Mouse (Mus musculus) intestine, embryonic 16.5 days (tissue): ENCODE data around the gene Grsf1. TPM values are rescaled to one million over a fixed set of nuclear protein-coding genes. Genes with fewer than 3 reads are reported as not detected.
A peak's percentile ranks its signal among the peaks of the same experiment; 100 is the strongest.

Experiments
- ATAC-seq: fragments of 200-750 bp; cut with Nextera tagmentation; 2 replicates; pipeline ENCODE4 v1.8.0; 2017; ENCODE audit warnings: moderate TSS enrichment, moderate library complexity
- H3K27ac ChIP-seq: fragments of 300-500 bp; sonication (generic); 2 replicates; pipeline ENCODE4 v1.5.1; 2014; ENCODE audit warnings: mild to moderate bottlenecking, low read length
- H3K27me3 ChIP-seq: fragments of 300-500 bp; sonication (generic); replicated peaks from 2 replicates; pipeline ENCODE4 v1.6.1; 2014; ENCODE audit warnings: low read length, control low read depth, mixed read lengths; ENCODE audit not compliant: control insufficient read depth, insufficient read depth
- H3K36me3 ChIP-seq: fragments of 300-500 bp; sonication (generic); 2 replicates; pipeline ENCODE4 v1.6.1; 2014; ENCODE audit warnings: low read length, control low read depth; ENCODE audit not compliant: control insufficient read depth, insufficient read depth
- H3K4me1 ChIP-seq: fragments of 300-500 bp; sonication (generic); 2 replicates; pipeline ENCODE4 v1.6.1; 2014; ENCODE audit warnings: low read length, control low read depth, mixed read lengths; ENCODE audit not compliant: control insufficient read depth, insufficient read depth
- H3K4me2 ChIP-seq: fragments of 300-500 bp; sonication (generic); 2 replicates; pipeline ENCODE4 v1.6.1; 2014; ENCODE audit warnings: low read depth, low read length, control low read depth
- H3K4me3 ChIP-seq: fragments of 300-500 bp; sonication (generic); 2 replicates; pipeline ENCODE4 v1.5.1; 2014; ENCODE audit warnings: mild to moderate bottlenecking, low read length
- H3K9ac ChIP-seq: fragments of 300-500 bp; sonication (generic); 2 replicates; pipeline ENCODE4 v1.6.1; 2014; ENCODE audit warnings: low read depth, low read length
- H3K9me3 ChIP-seq: fragments of 300-500 bp; sonication (generic); 2 replicates; pipeline ENCODE4 v1.6.1; 2016; ENCODE audit warnings: low read length, control low read depth; ENCODE audit not compliant: control insufficient read depth
- WGBS: fragments of 180-500 bp; shearing (Covaris S2); extraction: QIAGEN DNeasy Blood & Tissue Kit; methylation state at CpG from one replicate; pipeline ENCODE4 v1.1.7; 2014; 5-methylcytosine and 5-hydroxymethylcytosine counted together
- polyA plus RNA-seq: library from polyadenylated mRNA; unstranded; fragments of >200 nt; fragmentation: Nextera tagmentation; extraction: Ambion mirVana; gene quantifications from 2 replicates; pipeline ENCODE4 v1.2.1, GENCODE M21; 2015

Grsf1 gene
- polyA plus RNA-seq, 1 experiment from 2014 or later: 11.7 TPM

GRCm38 (mm10) chr5:88690681-88691505 lies 14.9 kb upstream of the Grsf1 start:
- H3K9ac ChIP-seq: no peak overlapping the region
- peak; percentile 46 for ATAC-seq
- no peaks in the 10 kb centered on the region for H3K36me3 ChIP-seq
- WGBS: 36% methylated on average over 10 of the region's 10 CpGs
- no peaks in the 10 kb centered on the region for H3K27me3 ChIP-seq
- no peak overlapping the region for H3K4me2 ChIP-seq
- no peak overlapping the region for H3K4me3 ChIP-seq
- H3K27ac ChIP-seq: no peak overlapping the region
- H3K9me3 ChIP-seq: no peaks in the 10 kb centered on the region
- H3K4me1 ChIP-seq: peaks cover 7% of the 10 kb centered on the region

GRCm38 (mm10) chr5:88689279-88689938 lies 13.4 kb upstream of the Grsf1 start:
- ATAC-seq: 0 out of 2 replicates have a peak, but pooled peaks have one; percentile 6
- H3K27ac ChIP-seq: no peak overlapping the region

GRCm38 (mm10) chr5:88688583-88689187 lies 12.7 kb upstream of the Grsf1 start:
- WGBS: 56% methylated on average over 15 of the region's 15 CpGs
- Histone ChIP-seq H3K27me3 (no peaks in the 10 kb centered on the region), H3K36me3 (no peaks in the 10 kb centered on the region), H3K9me3 (no peaks in the 10 kb centered on the region), H3K4me3 (no peak overlapping the region), H3K4me2 (no peak overlapping the region), H3K9ac (no peak overlapping the region), H3K27ac (no peak overlapping the region), H3K4me1 (peaks cover 7% of the 10 kb centered on the region)
- ATAC-seq: peak; percentile 58

More at GRCm38 (mm10) chr5:88689279-88689938, 13.4 kb upstream of the Grsf1 start:
- Histone ChIP-seq H3K4me3 (no peak overlapping the region), H3K27me3 (no peaks in the 10 kb centered on the region), H3K4me1 (peaks cover 7% of the 10 kb centered on the region), H3K4me2 (no peak overlapping the region), H3K9ac (no peak overlapping the region), H3K36me3 (no peaks in the 10 kb centered on the region), H3K9me3 (no peaks in the 10 kb centered on the region)
- 79% methylated on average over 3 of the region's 3 CpGs for WGBS

GRCm38 (mm10) chr5:88687996-88688406 lies 12.0 kb upstream of the Grsf1 start:
- 86% methylated on average over 8 of the region's 8 CpGs for WGBS
- Histone ChIP-seq H3K4me2 (no peak overlapping the region), H3K4me3 (no peak overlapping the region), H3K27ac (no peak overlapping the region), H3K9ac (no peak overlapping the region), H3K4me1 (peaks cover 7% of the 10 kb centered on the region), H3K9me3 (no peaks in the 10 kb centered on the region), H3K36me3 (no peaks in the 10 kb centered on the region), H3K27me3 (no peaks in the 10 kb centered on the region)
- no peak for ATAC-seq

- Histone ChIP-seq H3K4me2 (no peak overlapping the region), H3K9me3 (no peaks in the 10 kb centered on the region), H3K27ac (no peak overlapping the region), H3K36me3 (no peaks in the 10 kb centered on the region), H3K27me3 (no peaks in the 10 kb centered on the region), H3K4me1 (peaks cover 2% of the 10 kb centered on the region; the same call in 1 of the 2 replicates), H3K9ac (no peak overlapping the region), H3K4me3 (no peak overlapping the region)
- ATAC-seq: no peak; the same call in 1 of the 2 replicates
- 62% methylated on average over 6 of the region's 6 CpGs for WGBS
Observed at GRCm38 (mm10) chr5:88685745-88686299, 9.9 kb upstream of the Grsf1 start.

- 25% methylated on average over 6 of the region's 6 CpGs for WGBS
- Histone ChIP-seq H3K4me2 (no peak overlapping the region), H3K36me3 (no peaks in the 10 kb centered on the region), H3K9ac (no peak overlapping the region), H3K9me3 (no peaks in the 10 kb centered on the region), H3K27ac (no peak overlapping the region), H3K4me3 (no peak overlapping the region), H3K4me1 (no peaks in the 10 kb centered on the region), H3K27me3 (no peaks in the 10 kb centered on the region)
- no peak for ATAC-seq
Observed at GRCm38 (mm10) chr5:88685306-88685705, 9.3 kb upstream of the Grsf1 start.

GRCm38 (mm10) chr5:88684226-88684625 lies 8.3 kb upstream of the Grsf1 start:
- Histone ChIP-seq H3K4me1 (0 out of 2 replicates have a peak, but pooled peaks cover under 1% of the 10 kb centered on the region), H3K36me3 (no peaks in the 10 kb centered on the region), H3K4me2 (no peak overlapping the region), H3K9ac (no peak overlapping the region), H3K4me3 (no peak overlapping the region), H3K27ac (no peak overlapping the region), H3K9me3 (no peaks in the 10 kb centered on the region), H3K27me3 (no peaks in the 10 kb centered on the region)
- WGBS: 21% methylated on average over 3 of the region's 3 CpGs
- ATAC-seq: no peak

- no peaks in the 10 kb centered on the region for H3K36me3 ChIP-seq
- H3K27me3 ChIP-seq: no peaks in the 10 kb centered on the region
- H3K27ac ChIP-seq: no peak overlapping the region
- H3K9ac ChIP-seq: no peak overlapping the region
- no peak overlapping the region for H3K4me2 ChIP-seq
- no peak for ATAC-seq
- H3K4me3 ChIP-seq: no peak overlapping the region
- WGBS: 76% methylated on average over 9 of the region's 9 CpGs
- H3K4me1 ChIP-seq: 0 out of 2 replicates have a peak, but pooled peaks cover 3% of the 10 kb centered on the region
- no peaks in the 10 kb centered on the region for H3K9me3 ChIP-seq
Observed at GRCm38 (mm10) chr5:88683706-88684105, 7.7 kb upstream of the Grsf1 start.

GRCm38 (mm10) chr5:88680567-88680966 lies 4.6 kb upstream of the Grsf1 start:
- Histone ChIP-seq H3K4me3 (no peak overlapping the region), H3K9me3 (no peaks in the 10 kb centered on the region), H3K36me3 (no peaks in the 10 kb centered on the region), H3K27ac (no peak overlapping the region), H3K4me2 (no peak overlapping the region), H3K27me3 (no peaks in the 10 kb centered on the region), H3K9ac (no peak overlapping the region), H3K4me1 (0 out of 2 replicates have a peak, but pooled peaks cover 3% of the 10 kb centered on the region)
- 85% methylated on average over 6 of the region's 6 CpGs for WGBS
- ATAC-seq: no peak
